Mouse (Mus musculus) left cerebral cortex, postnatal 10 days (tissue): ENCODE results near the gene Tmem132d. TPM values are rescaled to one million over a fixed set of nuclear protein-coding genes. Genes with fewer than 3 reads are reported as not detected.

Experiments used
- DNase-seq, 2 experiments: peaks; one replicate each; pipeline ENCODE4 v3.0.0; 2021 to 2022; ENCODE audit warnings: low spot score in 2 of 2, mixed read lengths in 1 of 2; ENCODE audit errors: extremely low spot score in 1 of 2
- intact Hi-C: fragments of 180-260 bp; cut with DNase I; formaldehyde crosslinking; loops from one replicate; pipeline ENCODE4 v1.15.1; 2025
- total RNA-seq, 2 experiments: library from RNA; stranded (reverse); gene quantifications; 2 replicates each; pipeline ENCODE4 v1.2.3; 2021

The Tmem132d gene
- total RNA-seq, 2 experiments from 2014 or later, result 25.7 to 28.1 TPM

GRCm38 (mm10) chr5:128151461-128151860, 281.4 kb downstream of the Tmem132d start:
- no peak for DNase-seq
- intact Hi-C loops, result no loop called here

DNA sequence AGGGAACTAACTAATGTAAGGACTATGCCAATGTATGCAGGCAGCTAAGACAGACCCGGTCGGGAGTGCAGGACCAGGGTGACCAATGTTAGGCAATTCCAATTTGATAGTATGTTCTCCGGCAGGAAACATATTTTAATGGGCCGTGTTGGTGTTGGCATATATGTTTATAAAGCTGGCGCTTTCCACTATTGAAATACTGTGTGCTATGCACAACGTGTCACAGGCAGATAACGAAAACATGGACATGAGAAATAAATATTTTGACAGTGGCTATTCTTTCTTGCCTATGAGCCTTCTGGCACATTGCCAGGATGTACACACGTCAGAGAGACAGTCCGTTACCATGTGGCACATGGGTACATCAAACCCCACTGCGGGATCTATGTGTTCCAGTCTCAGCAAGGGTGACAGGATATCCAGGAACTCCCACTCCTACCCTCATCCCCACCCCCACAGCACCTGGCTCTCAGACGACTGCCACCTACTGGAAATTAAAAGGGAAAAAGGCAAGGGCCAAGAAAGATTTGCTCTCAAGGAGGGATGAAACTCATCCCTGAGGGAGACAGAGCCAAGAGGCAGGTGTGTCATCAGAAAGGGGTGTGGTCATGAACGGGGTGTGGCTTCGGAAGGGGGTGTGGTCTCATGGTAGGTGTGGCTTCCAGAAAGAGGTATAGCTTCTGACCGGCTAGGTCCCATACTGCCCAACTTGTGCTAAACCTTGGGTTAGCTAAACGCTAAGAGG, 285.8 kb downstream of the Tmem132d start:
- DNase-seq, result no peak
- intact Hi-C loops, result no loop called here

DNA sequence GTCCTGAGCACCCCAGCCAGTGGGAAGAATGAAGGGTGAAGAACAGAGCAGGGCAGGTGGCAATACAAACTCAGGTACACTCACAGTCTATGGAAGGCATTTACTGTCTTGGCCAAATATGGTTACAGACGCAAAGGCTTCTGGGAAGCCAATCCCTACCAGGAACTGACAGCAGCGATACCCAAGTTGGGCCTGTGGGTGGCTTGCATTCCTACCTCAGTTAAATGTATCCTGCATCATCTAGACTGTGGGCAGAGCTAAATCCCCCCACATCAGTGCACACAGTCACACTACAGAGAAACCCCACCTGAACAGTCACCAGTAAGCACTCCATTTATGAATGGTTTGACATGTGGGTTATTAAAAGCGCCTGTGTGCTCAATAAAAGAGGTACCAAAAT, 288.1 kb downstream of the Tmem132d start:
- intact Hi-C loops, result no loop called here
- no peak for DNase-seq

- intact Hi-C loops, result no loop called here
- DNase-seq, result no peak
Measured at GRCm38 (mm10) chr5:128136818-128137217, 296.1 kb downstream of the Tmem132d start.

DNA sequence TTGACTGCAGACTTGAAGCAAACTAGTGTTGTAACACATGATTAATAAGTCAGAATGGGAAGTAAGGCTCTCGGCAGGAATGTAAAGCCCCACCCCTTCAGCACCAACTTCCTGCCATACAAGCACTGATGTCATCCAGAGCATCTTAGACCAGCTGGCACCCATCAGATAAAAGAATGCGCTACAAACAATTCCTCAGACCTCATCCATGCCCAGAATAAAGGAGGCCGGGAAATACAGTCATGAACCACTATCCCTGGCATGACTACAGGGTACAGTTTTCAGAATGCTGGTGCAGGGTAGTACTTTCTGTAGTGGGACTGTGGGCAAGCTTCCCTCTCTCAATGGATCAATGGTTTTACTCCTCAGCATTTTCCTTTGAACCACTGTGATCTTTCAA, 310.2 kb downstream of the Tmem132d start:
- no peak for DNase-seq
- intact Hi-C loops, result no loop called here

DNA sequence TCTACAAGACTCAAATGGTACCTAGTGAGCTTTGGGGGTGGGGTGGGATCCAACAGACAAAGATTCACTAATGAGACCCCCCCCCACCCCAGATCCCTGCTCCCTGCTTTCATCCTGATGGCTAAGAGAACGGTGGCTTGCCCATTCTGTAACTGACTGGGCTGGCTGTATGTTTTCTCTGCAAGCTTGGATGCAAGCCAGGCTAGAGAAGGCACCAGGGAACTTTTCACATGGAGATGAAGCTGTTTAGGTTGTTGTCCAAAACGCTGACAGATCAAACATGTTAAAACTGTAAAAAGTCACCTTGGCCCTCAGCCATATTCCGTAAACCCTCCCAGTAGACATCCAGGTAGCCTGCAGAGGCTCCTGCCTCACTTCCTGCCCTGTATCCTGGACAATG, 313.7 kb downstream of the Tmem132d start:
- intact Hi-C loops, result loop anchor here (10.0 kb wide), 1 partner anchor 316 kb away; the partner anchor contains the start of gene Tmem132d
- no peak for DNase-seq

DNA sequence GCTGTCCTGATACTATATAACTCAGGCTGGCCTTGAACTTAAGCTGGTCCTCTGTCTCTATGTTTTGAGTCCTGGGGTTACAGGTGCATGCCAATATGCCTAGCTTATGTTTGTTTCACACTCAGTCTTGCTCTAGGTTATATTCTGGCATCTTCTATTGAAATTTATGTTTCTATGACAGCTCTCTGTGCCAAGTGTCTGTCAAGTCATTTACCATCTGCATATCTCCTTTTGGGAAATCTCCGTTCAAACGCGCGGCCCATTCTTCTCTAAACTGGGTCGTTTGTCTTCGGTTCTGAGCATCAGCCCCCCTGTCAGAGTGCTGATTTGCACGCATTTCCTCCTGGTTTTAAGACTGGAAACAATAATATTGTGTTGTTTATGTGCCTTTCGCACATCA, 319.8 kb downstream of the Tmem132d start:
- intact Hi-C loops, result loop anchor here (10.0 kb wide), 1 partner anchor 322 kb away; the partner anchor contains the start of gene Tmem132d
- DNase-seq, result no peak

DNA sequence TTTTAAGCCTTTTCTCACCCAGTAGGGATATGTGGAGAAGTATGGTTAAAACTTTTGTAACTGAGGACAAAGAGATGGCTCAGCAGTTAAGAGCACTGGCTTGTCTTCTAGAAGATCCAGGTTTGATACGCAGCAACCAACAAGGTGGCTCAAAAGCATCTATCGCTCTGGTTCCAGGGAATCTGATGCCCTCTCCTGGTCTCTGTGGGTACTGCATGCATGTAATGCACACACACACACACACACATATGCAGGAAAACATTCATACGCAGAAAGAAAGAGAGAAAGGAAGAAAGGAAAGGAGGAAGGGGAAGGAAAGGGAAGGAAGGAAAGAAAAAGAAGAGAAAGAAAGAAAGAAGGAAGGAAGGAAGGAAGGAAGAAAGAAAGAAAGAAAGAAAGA, 320.4 kb downstream of the Tmem132d start:
- DNase-seq, result no peak
- intact Hi-C loops, result loop anchor here (10.0 kb wide), 1 partner anchor 322 kb away; the partner anchor contains the start of gene Tmem132d

- intact Hi-C loops, result loop anchor here (10.0 kb wide), 1 partner anchor 323 kb away; the partner anchor contains the start of gene Tmem132d
Measured at GRCm38 (mm10) chr5:128111664-128112063, 321.2 kb downstream of the Tmem132d start.

DNA sequence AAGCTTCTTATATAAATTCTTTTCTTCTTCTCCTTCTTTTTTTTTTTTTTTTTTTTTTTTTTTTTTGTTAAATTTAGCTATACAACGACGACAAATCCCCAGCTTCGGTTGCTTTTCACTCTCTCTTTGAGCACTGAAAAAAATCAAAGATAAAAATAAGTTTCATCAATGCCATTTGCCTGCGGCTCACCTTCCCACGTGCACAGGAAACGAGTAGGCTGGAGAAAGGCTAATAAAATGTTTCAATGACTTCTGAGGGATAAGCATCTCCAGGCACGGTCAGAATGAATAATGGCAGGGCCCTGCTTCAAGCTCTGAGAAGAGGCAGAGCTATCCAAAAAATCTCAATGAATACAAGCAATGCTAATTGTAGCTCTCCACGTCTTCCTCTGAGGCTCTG, 330.3 kb downstream of the Tmem132d start:
- intact Hi-C loops, result no loop called here

More at GRCm38 (mm10) chr5:128111664-128112063, 321.2 kb downstream of the Tmem132d start:
- no peak for DNase-seq

GRCm38 (mm10) chr5:128100331-128100730, 332.5 kb downstream of the Tmem132d start:
- intact Hi-C loops, result no loop called here

More for the DNA sequence above, 330.3 kb downstream of the Tmem132d start:
- no peak for DNase-seq

GRCm38 (mm10) chr5:128099439-128099838, 333.4 kb downstream of the Tmem132d start:
- DNase-seq, result no peak
- intact Hi-C loops, result no loop called here

More at GRCm38 (mm10) chr5:128100331-128100730, 332.5 kb downstream of the Tmem132d start:
- no peak for DNase-seq

DNA sequence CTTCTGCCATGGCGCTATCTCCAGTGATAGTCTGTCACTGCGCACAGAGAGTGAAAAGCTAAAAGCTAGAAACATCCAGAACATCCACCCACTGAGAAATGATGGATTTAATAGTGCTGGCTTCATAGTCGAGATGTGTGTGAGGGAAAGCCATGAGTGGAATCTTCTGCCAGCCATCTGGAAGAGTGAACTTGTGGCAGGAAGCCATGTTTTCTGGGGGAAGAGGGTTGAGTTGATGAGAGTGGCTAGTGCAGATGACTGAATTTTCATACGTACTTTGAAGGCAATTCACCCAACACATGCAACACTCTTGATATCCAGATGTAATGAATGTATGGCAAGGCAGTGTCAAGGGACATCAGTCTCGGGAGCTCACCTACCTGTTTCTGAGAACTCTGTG, 342.3 kb downstream of the Tmem132d start:
- intact Hi-C loops, result no loop called here
- DNase-seq, result no peak

DNA sequence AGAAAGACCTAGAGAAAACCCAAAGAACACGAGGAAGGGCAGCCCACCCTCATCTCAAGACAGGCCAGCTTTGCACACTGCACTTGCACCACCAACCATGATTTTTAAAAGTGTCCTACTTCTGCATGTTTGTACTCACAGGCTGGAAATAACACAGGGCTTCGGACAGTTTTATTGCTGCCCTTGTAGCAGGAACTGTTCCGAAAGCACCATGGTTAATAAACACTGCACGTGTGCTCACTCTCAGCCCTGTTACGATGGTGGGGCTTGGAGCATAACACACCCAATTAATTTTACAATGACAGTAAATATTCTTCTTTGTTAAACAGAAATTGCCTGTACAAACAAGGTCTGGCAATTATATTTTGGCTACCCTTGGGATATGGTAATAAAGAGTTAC, 357.4 kb downstream of the Tmem132d start:
- DNase-seq, result no peak
- intact Hi-C loops, result no loop called here

DNA sequence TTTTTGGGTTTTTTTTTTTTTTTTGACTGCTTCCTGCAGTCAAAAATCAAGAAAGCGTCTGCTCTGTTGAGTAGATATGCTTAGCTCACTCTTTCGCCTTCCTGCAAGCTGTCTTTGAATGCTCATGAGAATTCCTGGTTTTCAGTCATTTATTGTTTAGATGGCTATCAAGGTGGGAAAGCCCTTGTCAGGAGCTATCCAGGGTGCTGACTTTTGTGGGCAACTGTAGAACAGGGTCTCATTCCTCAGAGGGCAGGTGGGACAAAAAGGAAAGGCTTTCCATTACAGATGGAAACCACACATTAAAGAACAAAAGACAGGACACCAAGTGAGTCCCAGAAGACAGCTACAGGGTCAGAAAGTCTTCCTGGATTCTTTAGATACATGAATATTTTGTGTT, 360.3 kb downstream of the Tmem132d start:
- intact Hi-C loops, result no loop called here

DNA sequence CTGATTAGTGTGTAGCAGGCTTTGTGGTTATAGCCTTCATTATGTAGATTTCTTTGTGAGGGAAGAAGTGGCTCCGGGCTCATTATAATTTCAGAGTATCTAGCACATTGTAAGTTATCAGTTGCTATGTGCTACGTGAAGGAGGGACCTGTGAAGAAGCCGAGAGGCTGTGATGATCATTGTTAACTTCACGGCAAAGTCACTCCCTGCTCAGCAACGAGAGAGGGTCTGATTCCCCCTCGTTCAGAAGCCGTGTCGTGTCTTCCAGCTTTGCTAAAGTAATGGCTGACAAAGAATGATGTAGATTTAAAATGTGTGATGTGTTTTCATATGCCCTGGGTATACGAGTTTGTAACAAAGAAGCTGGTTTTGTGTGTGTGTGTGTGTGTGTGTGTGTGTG, 391.1 kb downstream of the Tmem132d start:
- DNase-seq, result no peak
- intact Hi-C loops, result no loop called here

More for the DNA sequence above, 360.3 kb downstream of the Tmem132d start:
- DNase-seq, result no peak

DNA sequence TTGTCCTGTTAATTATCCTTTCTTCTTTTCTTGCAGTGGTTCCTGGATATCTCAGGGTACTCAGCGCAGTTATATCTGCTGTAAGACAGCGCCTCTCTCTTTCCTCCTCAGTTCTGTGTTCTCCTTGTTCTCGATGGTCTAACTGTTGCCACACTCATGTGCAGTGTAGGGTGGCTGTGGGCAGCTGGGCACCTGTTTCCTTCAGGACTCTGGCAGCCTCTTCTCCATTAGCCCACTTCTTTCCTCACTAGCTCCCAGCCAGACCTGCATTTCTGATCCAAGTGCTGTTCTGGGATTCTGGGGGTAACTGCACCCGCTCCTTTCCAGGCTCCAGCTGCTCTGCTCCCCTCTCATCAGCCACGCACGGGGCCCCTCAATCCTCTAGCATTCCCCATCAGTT, 392.8 kb downstream of the Tmem132d start:
- intact Hi-C loops, result no loop called here

DNA sequence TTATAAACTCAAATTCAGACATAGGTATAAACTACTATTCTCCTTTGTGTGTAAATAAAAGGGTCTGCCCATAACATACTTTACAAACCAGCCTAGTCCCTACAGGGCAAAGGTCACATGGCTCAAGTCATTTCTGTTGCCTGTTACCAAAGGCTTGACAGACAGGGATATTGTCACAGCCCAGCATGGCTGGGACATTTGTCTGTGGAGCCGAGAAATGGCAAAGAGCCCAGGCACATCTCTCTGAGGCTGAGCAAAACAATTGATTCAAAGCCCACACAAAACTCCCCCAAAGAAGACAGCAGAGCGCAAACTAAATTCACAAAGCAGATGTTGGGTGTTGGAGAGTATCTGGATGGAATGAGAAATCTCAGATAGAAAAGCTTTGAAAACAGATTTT, 405.8 kb downstream of the Tmem132d start:
- intact Hi-C loops, result no loop called here
- peak; percentile 32 to 39 for DNase-seq

More for the DNA sequence above, 392.8 kb downstream of the Tmem132d start:
- no peak for DNase-seq

GRCm38 (mm10) chr5:128004666-128005065, 428.2 kb downstream of the Tmem132d start:
- intact Hi-C loops, result no loop called here
- DNase-seq, result peak in 1 of 2 experiments; percentile 14

GRCm38 (mm10) chr5:127996526-127997245, 436.2 kb downstream of the Tmem132d start:
- DNase-seq, result peak in 1 of 2 experiments; percentile 19
- intact Hi-C loops, result no loop called here
